Mouse (Mus musculus) heart, embryonic 13.5 days (tissue): Measurements from ENCODE around the gene Mark4. TPM values are rescaled to one million over a fixed set of nuclear protein-coding genes. Genes with fewer than 3 reads are reported as not detected.

Source experiments
- ATAC-seq: fragments of 200-750 bp; cut with Nextera tagmentation; 2 replicates; pipeline ENCODE4 v1.8.0; 2017; ENCODE audit warnings: moderate TSS enrichment; ENCODE audit not compliant: insufficient number of reproducible peaks, low FRiP score, low TSS enrichment; ENCODE audit errors: extremely low read depth
- H3K27ac ChIP-seq: fragments of 300-500 bp; sonication (generic); replicated peaks from 2 replicates; pipeline ENCODE4 v1.5.1; 2015; ENCODE audit warnings: moderate library complexity, mild to moderate bottlenecking, inconsistent platforms
- H3K27me3 ChIP-seq: fragments of 300-500 bp; sonication (generic); replicated peaks from 2 replicates; pipeline ENCODE4 v1.6.1; 2015; ENCODE audit warnings: mild to moderate bottlenecking, inconsistent platforms
- H3K36me3 ChIP-seq: fragments of 300-500 bp; sonication (generic); 2 replicates; pipeline ENCODE4 v1.6.1; 2015; ENCODE audit warnings: mild to moderate bottlenecking, inconsistent platforms
- H3K4me1 ChIP-seq: fragments of 300-500 bp; sonication (generic); 2 replicates; pipeline ENCODE4 v1.6.1; 2015; ENCODE audit warnings: inconsistent platforms
- H3K4me2 ChIP-seq: fragments of 300-500 bp; sonication (generic); 2 replicates; pipeline ENCODE4 v1.6.1; 2015; ENCODE audit warnings: inconsistent platforms, mild to moderate bottlenecking, moderate library complexity
- H3K4me3 ChIP-seq: fragments of 300-500 bp; sonication (generic); 2 replicates; pipeline ENCODE4 v1.5.1; 2015; ENCODE audit warnings: moderate library complexity, mild to moderate bottlenecking, inconsistent platforms
- H3K9ac ChIP-seq: fragments of 300-500 bp; sonication (generic); 2 replicates; pipeline ENCODE4 v1.6.1; 2015; ENCODE audit warnings: inconsistent platforms, mild to moderate bottlenecking, moderate library complexity
- H3K9me3 ChIP-seq: fragments of 300-500 bp; sonication (generic); 2 replicates; pipeline ENCODE4 v1.6.1; 2016; ENCODE audit warnings: inconsistent platforms
- WGBS: fragments of 180-500 bp; shearing (Covaris S2); methylation state at CpG from one replicate; pipeline ENCODE4 v1.1.7; 2015; ENCODE audit warnings: mixed read lengths; 5-methylcytosine and 5-hydroxymethylcytosine counted together
- polyA plus RNA-seq: library from polyadenylated mRNA; unstranded; fragments of >200 nt; fragmentation: Nextera tagmentation; extraction: Ambion mirVana; gene quantifications from 2 replicates; pipeline ENCODE4 v1.2.1, GENCODE M21; 2015

Mark4 gene
- polyA plus RNA-seq, 1 experiment from 2014 or later, result 7.5 TPM

- no peak for ATAC-seq
- Histone ChIP-seq H3K27me3 (peaks cover 35% of the 10 kb centered on the region), H3K36me3 (0 out of 2 replicates have a peak, but pooled peaks cover 5% of the 10 kb centered on the region), H3K9me3 (peaks cover 8% of the 10 kb centered on the region; the same call in 1 of the 2 replicates), H3K4me3 (no peak overlapping the region), H3K27ac (no peak overlapping the region), H3K4me2 (no peak overlapping the region), H3K4me1 (peaks cover 34% of the 10 kb centered on the region), H3K9ac (no peak overlapping the region)
- 71% methylated on average over 3 of the region's 3 CpGs for WGBS
Observed at GRCm38 (mm10) chr7:19413525-19413924, 45.1 kb downstream of the Mark4 start.

- Histone ChIP-seq H3K27me3 (peaks cover 21% of the 10 kb centered on the region; the same call in 1 of the 2 replicates), H3K9ac (peak overlapping the region; percentile 71), H3K4me3 (peak overlapping the region; percentile 40), H3K4me1 (peaks cover 34% of the 10 kb centered on the region), H3K4me2 (peak overlapping the region; percentile 61), H3K9me3 (peaks cover 8% of the 10 kb centered on the region; the same call in 1 of the 2 replicates), H3K36me3 (no peaks in the 10 kb centered on the region), H3K27ac (peak overlapping the region; percentile 91)
- WGBS, result 60% methylated on average over 5 of the region's 5 CpGs
- ATAC-seq, result no peak
Observed at GRCm38 (mm10) chr7:19411783-19412182, 46.8 kb downstream of the Mark4 start.

DNA sequence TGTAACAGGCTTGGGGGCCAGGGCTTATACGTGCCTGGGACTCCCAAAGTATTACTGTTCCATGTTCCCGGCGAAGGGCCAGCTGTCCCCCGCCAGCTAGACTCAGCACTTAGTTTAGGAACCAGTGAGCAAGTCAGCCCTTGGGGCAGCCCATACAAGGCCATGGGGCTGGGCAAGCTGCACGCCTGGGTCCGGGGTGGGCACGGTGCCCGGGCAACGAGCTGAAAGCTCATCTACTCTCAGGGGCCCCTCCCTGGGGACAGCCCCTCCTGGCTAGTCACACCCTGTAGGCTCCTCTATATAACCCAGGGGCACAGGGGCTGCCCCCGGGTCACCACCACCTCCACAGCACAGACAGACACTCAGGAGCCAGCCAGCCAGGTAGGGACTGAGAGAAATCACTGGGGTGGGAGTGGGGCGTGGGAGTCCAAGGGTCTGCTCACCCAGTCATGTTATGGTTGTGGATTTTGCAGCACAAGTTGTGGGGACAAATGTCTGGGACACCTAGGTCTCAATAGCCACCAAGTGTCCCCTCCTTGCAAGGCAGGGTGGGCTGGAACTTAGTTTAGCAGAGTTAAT is 47.8 kb downstream of the Mark4 start:
- peak; percentile 42 for ATAC-seq
- peaks cover 31% of the 10 kb centered on the region for H3K4me1 ChIP-seq
- H3K9me3 ChIP-seq, result peaks cover 8% of the 10 kb centered on the region; the same call in 1 of the 2 replicates
- peak overlapping the region; percentile 91 for H3K27ac ChIP-seq
- H3K36me3 ChIP-seq, result no peaks in the 10 kb centered on the region
- peak overlapping the region; percentile 61 for H3K4me2 ChIP-seq
- H3K27me3 ChIP-seq, result peaks cover 21% of the 10 kb centered on the region; the same call in 1 of the 2 replicates
- H3K9ac ChIP-seq, result peak overlapping the region; percentile 71
- H3K4me3 ChIP-seq, result peak overlapping the region; percentile 40
- 53% methylated on average over 11 of the region's 11 CpGs for WGBS

DNA sequence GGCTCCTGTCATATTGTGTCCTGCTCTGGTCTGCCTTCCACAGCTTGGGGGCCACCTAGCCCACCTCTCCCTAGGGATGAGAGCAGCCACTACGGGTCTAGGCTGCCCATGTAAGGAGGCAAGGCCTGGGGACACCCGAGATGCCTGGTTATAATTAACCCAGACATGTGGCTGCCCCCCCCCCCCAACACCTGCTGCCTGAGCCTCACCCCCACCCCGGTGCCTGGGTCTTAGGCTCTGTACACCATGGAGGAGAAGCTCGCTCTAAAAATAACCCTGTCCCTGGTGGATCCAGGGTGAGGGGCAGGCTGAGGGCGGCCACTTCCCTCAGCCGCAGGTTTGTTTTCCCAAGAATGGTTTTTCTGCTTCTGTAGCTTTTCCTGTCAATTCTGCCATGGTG is 48.9 kb downstream of the Mark4 start:
- Histone ChIP-seq H3K9me3 (peaks cover 8% of the 10 kb centered on the region; the same call in 1 of the 2 replicates), H3K27me3 (peaks cover 17% of the 10 kb centered on the region), H3K36me3 (no peaks in the 10 kb centered on the region), H3K4me3 (no peak overlapping the region), H3K4me1 (peaks cover 35% of the 10 kb centered on the region), H3K9ac (peak overlapping the region; percentile 73), H3K27ac (peak overlapping the region; percentile 91), H3K4me2 (peak overlapping the region; percentile 61)
- 13% methylated on average over 6 of the region's 6 CpGs for WGBS
- ATAC-seq, result peak; percentile 47; the same call in 1 of the 2 replicates

- Histone ChIP-seq H3K27me3 (peaks cover 54% of the 10 kb centered on the region), H3K27ac (no peak overlapping the region), H3K9ac (0 out of 2 replicates have a peak overlapping the region, but pooled peaks have one; percentile 61), H3K4me3 (0 out of 2 replicates have a peak overlapping the region, but pooled peaks have one; percentile 19), H3K4me1 (peaks cover 27% of the 10 kb centered on the region), H3K9me3 (peaks cover 6% of the 10 kb centered on the region), H3K36me3 (no peaks in the 10 kb centered on the region), H3K4me2 (peak overlapping the region; percentile 52)
- no peak; the same call in 1 of the 2 replicates for ATAC-seq
- 2% methylated on average over 19 of the region's 19 CpGs for WGBS
Observed at GRCm38 (mm10) chr7:19405417-19405816, 53.2 kb downstream of the Mark4 start.

GRCm38 (mm10) chr7:19404476-19404875 is 54.1 kb downstream of the Mark4 start, which contains the start of gene Ckm:
Gene Ckm (plus strand): TSS chr7:19404776.
- peak within 1 kb of the TSS; percentile 98 for H3K4me2 ChIP-seq
- H3K27ac ChIP-seq, result no peak within 1 kb of the TSS
- peak within 1 kb of the TSS; percentile 70 for H3K4me3 ChIP-seq
- peaks cover 61% of the 10 kb centered on the region for H3K27me3 ChIP-seq
- peaks cover 24% of the 10 kb centered on the region for H3K4me1 ChIP-seq
- H3K9ac ChIP-seq, result peak within 1 kb of the TSS; percentile 80
- peaks cover 6% of the 10 kb centered on the region for H3K9me3 ChIP-seq
- ATAC-seq, result no peak
- 47% methylated on average over 7 of the region's 7 CpGs for WGBS
- H3K36me3 ChIP-seq, result no peaks in the 10 kb centered on the region

- no peaks in the 10 kb centered on the region for H3K36me3 ChIP-seq
- WGBS, result 1% methylated on average over 62 of the region's 62 CpGs
- H3K9ac ChIP-seq, result peak within 1 kb of the TSS; percentile 80
- H3K4me2 ChIP-seq, result peak within 1 kb of the TSS; percentile 98
- H3K27ac ChIP-seq, result no peak within 1 kb of the TSS
- peak; percentile 66 for ATAC-seq
- H3K4me1 ChIP-seq, result peaks cover 23% of the 10 kb centered on the region
- peak within 1 kb of the TSS; percentile 70 for H3K4me3 ChIP-seq
- H3K27me3 ChIP-seq, result peaks cover 68% of the 10 kb centered on the region
- H3K9me3 ChIP-seq, result peaks cover 6% of the 10 kb centered on the region
Observed at GRCm38 (mm10) chr7:19403731-19404296, 54.8 kb downstream of the Mark4 start, which contains the start of gene Klc3. Gene Klc3 (minus strand): TSS chr7:19404104.

DNA sequence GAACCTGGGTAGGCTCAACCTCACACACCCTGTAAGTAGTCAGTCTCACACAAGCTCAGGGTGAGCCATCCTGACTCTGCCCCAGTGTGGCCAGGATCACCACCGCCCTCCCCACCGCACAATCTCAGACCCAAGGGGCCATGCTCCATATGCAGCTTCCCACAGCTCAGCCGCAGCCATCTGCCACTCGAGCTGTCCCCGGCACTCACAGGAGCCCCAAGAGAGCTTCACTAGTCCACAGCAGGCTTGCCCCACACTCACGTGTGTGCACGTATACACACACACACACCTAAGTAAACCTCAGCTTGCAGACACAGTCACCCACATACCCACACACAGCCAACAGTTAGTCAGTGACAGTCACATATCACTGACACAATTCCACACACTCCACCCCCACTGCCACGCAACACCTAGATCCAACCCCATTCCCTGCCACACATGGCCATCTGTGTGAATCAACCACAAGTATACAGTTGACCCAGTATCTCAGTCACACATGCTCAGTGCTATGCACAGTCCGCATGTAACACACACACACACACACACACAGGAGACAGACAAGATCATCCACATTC is 56.0 kb downstream of the Mark4 start:
- Histone ChIP-seq H3K27me3 (peaks cover 68% of the 10 kb centered on the region), H3K4me3 (no peak overlapping the region), H3K9ac (no peak overlapping the region), H3K36me3 (no peaks in the 10 kb centered on the region), H3K9me3 (peaks cover 6% of the 10 kb centered on the region), H3K4me1 (peaks cover 23% of the 10 kb centered on the region), H3K4me2 (no peak overlapping the region), H3K27ac (no peak overlapping the region)
- 80% methylated on average over 9 of the region's 9 CpGs for WGBS
- ATAC-seq, result no peak

DNA sequence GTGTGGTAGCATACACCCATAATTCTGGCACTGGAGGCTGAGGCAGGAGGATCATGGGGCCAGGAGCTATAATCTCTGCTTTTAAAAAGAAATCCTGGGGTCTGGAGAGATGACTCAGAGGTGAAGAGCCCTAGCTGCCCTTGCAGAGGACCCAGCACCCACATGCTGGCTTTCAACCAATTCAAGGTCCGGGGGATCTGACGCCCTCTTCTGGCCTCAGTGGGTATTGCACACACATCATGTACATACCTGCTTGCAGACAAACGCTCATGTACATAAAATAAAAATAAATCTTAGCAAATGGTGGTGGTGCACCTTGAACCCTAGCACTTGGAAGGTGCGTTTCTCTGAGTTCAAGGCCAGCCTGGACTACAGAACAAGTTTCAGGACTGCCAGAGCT is 57.7 kb downstream of the Mark4 start:
- H3K36me3 ChIP-seq, result peaks cover under 1% of the 10 kb centered on the region; the same call in 1 of the 2 replicates
- 73% methylated on average over 4 of the region's 4 CpGs for WGBS

DNA sequence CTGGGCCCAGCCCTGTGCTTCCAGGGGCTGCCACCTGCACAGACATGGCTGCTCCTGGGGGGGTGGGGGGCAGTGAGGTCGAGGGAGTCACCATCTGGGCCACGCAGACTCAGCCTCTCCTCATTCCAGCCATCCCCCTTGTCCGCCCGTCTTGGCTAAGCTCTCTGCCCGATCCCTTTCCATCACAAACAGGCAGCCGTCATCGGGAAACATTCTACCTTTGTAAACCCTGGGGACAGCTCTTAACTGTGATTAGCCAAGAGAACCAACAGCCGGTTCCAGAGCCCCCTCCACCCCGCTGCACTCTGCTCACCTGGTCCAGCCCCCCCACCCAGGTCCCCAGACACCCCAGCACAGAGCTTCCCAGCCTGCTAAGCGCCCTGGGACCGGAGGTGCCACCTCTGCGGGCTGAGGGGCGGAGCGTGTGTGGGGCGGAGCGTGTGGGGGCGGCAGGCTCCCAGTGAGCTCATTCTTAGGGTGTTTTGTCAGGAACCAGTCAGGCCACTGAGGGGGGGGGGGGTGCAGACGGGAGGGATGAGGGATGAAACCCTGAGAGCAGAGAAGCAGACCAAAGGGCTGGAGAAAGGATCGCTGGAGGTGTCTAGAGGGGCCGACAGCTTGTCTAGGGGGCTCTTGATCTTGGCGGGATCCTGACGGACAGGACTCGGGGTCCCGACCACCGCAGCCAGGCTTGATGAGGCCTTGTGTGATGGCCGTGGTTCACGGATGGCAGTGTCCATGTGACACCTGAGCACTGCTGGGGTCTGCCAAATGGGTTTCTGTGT is 58.9 kb downstream of the Mark4 start:
- H3K4me1 ChIP-seq, result peaks cover 20% of the 10 kb centered on the region
- H3K27ac ChIP-seq, result no peak overlapping the region
- H3K4me2 ChIP-seq, result peak overlapping the region; percentile 70
- peak overlapping the region; percentile 45 for H3K4me3 ChIP-seq
- peak overlapping the region; percentile 73 for H3K9ac ChIP-seq
- H3K36me3 ChIP-seq, result peaks cover 13% of the 10 kb centered on the region
- 2% methylated on average over 27 of the region's 27 CpGs for WGBS
- ATAC-seq, result no peak
- H3K27me3 ChIP-seq, result peaks cover 56% of the 10 kb centered on the region
- peaks cover 6% of the 10 kb centered on the region for H3K9me3 ChIP-seq

More for the DNA sequence above, 57.7 kb downstream of the Mark4 start:
- H3K27ac ChIP-seq, result no peak overlapping the region
- H3K4me3 ChIP-seq, result no peak overlapping the region
- peaks cover 6% of the 10 kb centered on the region for H3K9me3 ChIP-seq
- peaks cover 23% of the 10 kb centered on the region for H3K4me1 ChIP-seq
- no peak overlapping the region for H3K9ac ChIP-seq
- ATAC-seq, result no peak
- H3K4me2 ChIP-seq, result no peak overlapping the region
- peaks cover 62% of the 10 kb centered on the region for H3K27me3 ChIP-seq

DNA sequence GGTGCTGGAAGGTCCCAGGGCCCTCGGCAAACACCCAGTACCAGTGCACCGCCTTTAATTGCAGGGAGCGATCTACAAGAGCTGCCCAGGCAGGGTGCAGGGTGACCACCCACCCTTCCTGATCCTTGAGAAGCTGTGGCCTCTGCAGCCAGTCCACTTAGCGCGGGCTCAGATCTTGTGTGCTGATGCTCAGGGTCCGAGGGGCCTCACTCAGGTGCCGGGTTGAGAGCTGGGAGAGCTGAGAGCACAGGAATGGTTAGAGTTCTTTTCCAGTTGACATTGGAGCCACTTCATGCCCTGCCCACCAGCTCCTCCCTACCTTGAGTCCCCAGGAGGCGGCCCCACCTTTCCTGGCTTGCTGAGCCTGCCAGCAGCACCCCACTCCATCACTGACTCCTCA is 64.1 kb downstream of the Mark4 start:
- H3K27me3 ChIP-seq, result peaks cover 7% of the 10 kb centered on the region; the same call in 1 of the 2 replicates
- H3K9me3 ChIP-seq, result no peaks in the 10 kb centered on the region
- no peak for ATAC-seq
- no peak overlapping the region for H3K9ac ChIP-seq
- H3K4me3 ChIP-seq, result no peak overlapping the region
- H3K36me3 ChIP-seq, result peaks cover 65% of the 10 kb centered on the region
- WGBS, result 85% methylated on average over 8 of the region's 8 CpGs
- peaks cover 4% of the 10 kb centered on the region; the same call in 1 of the 2 replicates for H3K4me1 ChIP-seq
- H3K4me2 ChIP-seq, result no peak overlapping the region
- no peak overlapping the region for H3K27ac ChIP-seq
